Mouse (Mus musculus) lung, postnatal 25 days (tissue): ENCODE measurements around the gene Myzap.
"Not testable (repeated sequence)": the region's sequence is repeated elsewhere in the genome, so short reads cannot be mapped to it uniquely, and the experiment has no call there.

ENCODE experiments used
- DNase-seq: peaks from one replicate; pipeline ENCODE4 v3.0.0; 2022; ENCODE audit warnings: low spot score

The Myzap gene

GRCm38 (mm10) chr9:71543443-71544222, 48.5 kb downstream of the Myzap start:
- peak; percentile 81 for DNase-seq

DNA sequence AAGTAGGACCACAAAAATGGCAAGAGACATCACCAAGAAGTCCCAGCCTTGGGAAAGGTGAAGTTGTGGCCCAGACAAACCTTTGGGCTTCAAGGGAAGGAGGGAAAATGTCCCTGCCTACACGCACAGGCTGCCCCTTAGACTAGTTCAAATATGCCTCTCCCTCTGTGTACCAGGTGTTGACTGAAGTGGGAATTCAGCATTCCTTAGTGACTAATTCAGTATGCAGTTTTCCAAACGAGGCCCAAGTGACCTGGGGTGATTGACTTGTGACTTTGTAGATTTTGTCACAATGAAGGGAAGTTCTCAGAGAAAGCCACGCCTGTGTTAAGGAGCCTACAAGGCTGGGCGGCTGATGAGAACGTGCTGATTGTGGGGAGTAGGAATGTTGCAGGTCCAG, 49.9 kb downstream of the Myzap start:
- peak; percentile 65 for DNase-seq

- DNase-seq: no peak
Measured at GRCm38 (mm10) chr9:71540739-71541138, 51.4 kb downstream of the Myzap start.

GRCm38 (mm10) chr9:71535730-71536129, 56.4 kb downstream of the Myzap start:
- DNase-seq: no peak

GRCm38 (mm10) chr9:71535036-71535435, 57.1 kb downstream of the Myzap start:
- DNase-seq: no peak

DNA sequence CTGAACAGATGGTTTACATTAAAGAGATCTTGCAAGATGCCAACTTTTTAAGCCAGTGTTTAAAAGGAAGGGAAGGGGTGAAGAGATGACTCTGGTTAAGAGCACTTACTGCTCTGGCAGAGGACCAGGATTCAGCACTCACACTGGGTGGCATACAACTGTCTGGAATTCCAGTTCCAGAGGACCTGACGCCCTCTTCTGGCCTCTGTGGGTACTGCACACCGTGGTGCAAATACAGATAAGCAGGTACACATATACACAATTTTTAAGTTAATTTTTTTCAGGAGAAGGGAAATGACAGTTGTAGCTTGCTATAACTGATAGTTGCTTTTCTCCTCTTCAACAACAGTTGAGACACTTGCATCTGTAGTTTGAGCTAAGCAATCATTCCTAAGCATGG, 62.2 kb downstream of the Myzap start:
- no peak for DNase-seq

GRCm38 (mm10) chr9:71527438-71527837, 64.7 kb downstream of the Myzap start:
- no peak for DNase-seq

- DNase-seq: no peak
Measured at GRCm38 (mm10) chr9:71523901-71524300, 68.3 kb downstream of the Myzap start.

GRCm38 (mm10) chr9:71519836-71520235, 72.3 kb downstream of the Myzap start:
- DNase-seq: no peak

- no peak for DNase-seq
Measured at GRCm38 (mm10) chr9:71517487-71517886, 74.7 kb downstream of the Myzap start.

- no peak for DNase-seq
Measured at GRCm38 (mm10) chr9:71515862-71516261, 76.3 kb downstream of the Myzap start.

GRCm38 (mm10) chr9:71513566-71513965, 78.6 kb downstream of the Myzap start:
- DNase-seq: no peak

DNA sequence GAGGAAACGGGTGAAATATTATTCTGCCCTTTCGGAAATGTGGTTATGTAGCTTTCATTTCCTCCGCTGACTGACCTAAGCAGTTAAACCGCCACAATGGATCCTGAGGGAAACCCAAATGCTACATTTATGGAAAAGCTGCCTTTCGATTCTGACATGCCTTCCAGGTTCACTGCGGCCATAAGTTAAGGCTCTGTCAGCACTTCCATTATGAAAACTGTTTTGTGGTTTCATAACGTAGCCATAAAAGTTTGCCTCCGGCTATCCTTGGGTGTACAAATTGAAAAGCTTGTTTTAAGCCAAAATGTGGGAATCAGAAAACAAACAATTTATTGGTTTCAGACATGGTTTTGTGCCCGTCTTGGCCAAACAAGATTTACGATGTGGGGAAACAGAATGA, 79.3 kb downstream of the Myzap start:
- no peak for DNase-seq

GRCm38 (mm10) chr9:71498391-71499182, 93.6 kb downstream of the Myzap start:
- DNase-seq: no peak

DNA sequence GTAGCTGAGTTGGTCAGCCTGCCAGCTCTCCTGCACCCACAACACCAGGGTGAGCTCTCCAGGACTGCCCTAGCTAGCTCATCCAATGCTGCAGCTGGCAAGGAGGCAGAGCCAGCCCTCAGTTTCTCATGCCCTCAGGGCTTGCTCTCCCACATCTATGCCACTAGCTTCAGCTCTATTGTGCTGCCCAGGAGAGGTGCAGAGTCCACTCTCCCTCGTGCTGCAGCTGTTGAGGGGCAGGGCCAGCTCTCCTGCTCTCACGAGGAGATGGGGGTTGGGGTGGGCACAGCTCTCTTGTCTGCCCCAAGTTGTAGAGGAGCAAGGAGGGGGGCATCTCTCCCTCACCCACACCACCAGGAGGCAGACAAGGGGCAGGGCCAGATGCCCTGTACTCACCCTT, 95.5 kb downstream of the Myzap start:
- DNase-seq: no peak

DNA sequence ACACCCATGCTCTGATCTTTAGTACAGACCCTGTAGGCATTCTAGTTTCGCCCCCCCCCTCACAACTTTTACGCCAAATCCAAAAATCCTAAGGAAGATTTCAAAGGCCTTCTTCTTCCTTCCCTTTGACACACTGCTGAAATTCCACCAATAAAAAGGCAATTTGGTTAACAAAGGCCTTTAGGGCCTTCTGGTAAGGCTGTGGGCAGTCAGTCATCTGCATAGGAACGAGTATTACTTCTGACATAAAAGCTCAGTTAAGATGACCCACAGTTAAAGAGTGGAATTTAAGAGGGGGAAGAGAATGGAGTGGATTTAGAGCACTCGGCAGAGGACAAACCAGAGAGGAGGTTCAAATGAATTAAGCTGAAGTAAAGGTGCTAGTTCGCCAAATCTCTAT, 98.4 kb downstream of the Myzap start:
- no peak for DNase-seq

DNA sequence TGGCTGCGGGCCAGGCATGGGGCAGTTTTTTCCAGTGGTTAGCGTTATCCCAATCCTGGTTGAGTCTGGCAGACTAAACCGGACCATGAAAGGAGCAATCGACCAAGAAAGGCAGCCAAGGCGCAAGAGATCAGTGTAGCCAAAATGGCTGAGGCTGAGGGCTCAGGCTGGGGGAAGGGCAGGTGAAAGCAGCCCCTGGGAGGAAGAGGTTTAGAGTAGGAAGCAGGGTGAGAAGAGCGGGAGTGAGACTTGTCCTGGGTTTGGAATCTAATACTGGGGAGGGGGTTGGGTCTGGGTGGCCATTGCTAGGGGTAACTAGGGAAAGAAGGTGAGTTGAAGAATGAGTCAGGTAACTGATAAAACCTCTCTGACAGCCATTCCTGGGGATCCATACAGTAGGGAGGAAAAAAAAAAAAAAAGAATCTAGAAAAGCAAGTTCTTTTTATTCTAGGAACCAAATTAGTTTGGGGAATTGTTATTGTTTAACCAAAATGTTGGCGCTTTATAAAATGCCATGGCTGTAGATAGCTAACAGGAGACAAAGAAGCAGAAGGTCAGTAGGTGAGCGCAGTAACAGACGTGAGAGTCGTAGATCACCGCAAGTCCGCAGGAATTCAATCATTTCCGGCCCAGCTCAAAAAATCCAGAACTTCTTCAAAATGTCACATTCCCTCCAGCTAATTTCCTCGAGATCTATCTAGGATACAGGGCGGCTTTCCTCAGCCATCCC, 99.7 kb downstream of the Myzap start:
- no peak for DNase-seq

DNA sequence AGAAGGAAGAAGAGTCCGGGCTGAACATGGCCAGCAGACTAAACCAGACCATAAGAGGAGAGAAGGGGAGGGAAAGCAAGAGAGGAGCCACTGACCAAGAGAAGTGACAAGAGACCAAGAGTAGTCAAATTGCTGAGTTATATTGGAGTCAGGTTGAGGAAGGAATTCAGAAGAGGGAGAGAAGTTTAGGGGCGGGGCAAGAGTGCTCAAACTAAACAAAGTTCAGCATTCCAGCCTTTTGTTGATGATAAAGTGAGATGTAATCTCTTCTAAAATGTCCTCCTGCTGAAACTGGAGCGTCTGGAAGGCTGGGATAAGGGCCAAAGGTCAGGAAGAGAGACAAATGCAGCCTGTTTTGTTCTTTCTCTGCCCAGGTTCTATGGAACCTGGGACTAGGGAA, 102.1 kb downstream of the Myzap start:
- no peak for DNase-seq

- no peak for DNase-seq
Measured at GRCm38 (mm10) chr9:71486127-71486526, 106.0 kb downstream of the Myzap start.

DNA sequence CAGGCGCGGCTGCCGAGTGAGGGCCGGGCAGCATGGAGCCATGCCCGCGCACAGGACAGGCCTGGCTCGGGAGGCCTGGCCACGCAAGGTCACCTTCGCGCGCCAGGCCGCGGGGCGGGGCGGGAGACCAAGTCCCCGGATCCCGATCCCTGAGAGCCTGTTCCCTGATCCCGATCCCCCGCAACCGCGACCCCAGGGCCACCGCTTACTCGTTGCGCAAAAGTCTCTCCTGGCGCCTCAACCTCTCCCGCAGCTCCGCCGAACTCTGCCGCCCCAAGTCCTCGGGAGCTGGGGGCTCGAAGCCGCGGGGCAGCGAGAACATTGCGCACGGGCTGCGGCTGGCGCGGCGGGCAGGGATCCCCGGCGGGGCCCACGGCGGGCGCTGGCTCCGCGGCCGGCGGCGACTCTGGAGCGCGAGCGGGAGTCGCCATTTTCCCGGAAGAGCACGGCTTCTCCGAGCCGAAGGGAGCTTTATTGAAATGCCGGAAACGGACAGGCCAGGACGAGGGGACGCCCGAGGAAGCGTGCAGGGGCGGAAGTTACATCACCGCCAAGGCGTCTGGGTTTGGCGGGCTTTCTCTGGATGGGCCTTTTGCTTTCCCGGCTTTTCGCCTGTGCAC, 106.6 kb downstream of the Myzap start, which contains the start of gene Polr2m:
Gene Polr2m, minus strand, starts transcription at position 461 of the 620 bp plus-strand sequence.
- peak; percentile 95 for DNase-seq

- DNase-seq: no peak
Measured at GRCm38 (mm10) chr9:71484871-71485474, 107.2 kb downstream of the Myzap start.

DNA sequence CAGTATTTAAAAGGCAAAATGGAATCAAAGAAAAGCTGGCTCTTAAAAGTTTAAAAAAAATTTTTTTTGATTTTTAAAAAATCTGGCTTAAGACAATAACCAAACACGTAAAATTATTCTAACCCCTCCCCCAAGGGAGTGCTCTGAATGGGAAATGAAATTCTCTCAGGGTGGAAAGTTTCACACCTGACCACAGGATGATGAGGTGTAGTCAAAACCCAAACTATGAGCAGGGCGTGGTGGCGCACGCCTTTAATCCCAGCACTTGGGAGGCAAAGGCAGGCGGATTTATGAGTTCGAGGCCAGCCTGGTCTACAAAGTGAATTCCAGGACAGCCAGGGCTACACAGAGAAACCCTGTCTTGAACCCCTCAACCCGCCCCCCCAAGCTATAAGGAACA, 108.3 kb downstream of the Myzap start:
- not testable (repeated sequence) for DNase-seq
